Mouse (Mus musculus): ENCODE results near the gene Rgs10. TPM values are rescaled to one million over a fixed set of nuclear protein-coding genes. Genes with fewer than 3 reads are reported as not detected.

Gene Rgs10
- polyA plus RNA-seq (2015; fragmentation: Illumina TruSeq; extraction: RNeasy Lipid Tissue Mini Kit (QIAGEN cat#74804); ENCODE audit: insufficient read depth, low replicate concordance), result 160 TPM

DNA sequence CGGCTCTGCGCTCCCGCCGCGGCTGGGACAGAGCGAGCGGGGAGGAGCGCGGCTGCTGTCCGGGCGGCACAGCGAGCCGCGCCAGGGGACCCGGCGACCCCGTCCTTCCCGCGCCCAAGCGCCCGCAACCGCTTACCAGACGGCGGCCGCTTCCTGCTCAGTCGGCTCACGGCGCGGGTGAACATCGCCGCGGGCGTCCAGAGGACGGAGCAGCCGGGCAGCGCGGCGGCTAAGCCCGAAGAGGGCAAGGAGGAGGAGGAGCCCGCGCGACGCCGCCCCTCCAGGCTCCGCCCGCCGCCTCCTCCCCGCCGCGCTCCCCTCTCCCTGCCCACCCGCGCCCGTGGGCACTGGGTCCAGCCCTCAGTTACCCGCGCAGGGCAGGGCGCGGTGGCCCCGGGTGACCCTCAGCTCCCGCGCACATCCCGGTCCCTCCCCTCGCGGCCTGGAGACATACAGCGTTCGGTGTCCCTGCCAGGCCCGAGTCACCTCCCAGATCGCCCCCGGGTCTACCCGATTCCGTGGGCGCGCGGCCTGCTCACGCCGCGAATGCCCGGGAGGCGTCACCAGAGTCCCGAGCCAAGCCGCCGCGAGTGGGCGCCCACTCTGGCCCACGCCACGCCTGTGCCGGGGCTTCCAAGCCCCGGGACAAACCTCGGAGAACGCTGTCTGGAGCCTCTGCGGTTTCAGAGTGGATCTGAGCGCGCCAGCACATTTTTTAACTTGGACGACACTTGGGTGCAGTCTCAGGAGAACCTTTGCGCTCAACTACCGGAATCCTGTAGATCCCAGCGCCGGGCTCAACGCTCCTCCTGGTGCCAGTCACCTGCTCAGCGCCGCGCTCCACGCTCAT, at the start of gene Rgs10:
Rgs10 (minus strand) TSS at position 829 of the 850 bp plus-strand sequence.

DNA sequence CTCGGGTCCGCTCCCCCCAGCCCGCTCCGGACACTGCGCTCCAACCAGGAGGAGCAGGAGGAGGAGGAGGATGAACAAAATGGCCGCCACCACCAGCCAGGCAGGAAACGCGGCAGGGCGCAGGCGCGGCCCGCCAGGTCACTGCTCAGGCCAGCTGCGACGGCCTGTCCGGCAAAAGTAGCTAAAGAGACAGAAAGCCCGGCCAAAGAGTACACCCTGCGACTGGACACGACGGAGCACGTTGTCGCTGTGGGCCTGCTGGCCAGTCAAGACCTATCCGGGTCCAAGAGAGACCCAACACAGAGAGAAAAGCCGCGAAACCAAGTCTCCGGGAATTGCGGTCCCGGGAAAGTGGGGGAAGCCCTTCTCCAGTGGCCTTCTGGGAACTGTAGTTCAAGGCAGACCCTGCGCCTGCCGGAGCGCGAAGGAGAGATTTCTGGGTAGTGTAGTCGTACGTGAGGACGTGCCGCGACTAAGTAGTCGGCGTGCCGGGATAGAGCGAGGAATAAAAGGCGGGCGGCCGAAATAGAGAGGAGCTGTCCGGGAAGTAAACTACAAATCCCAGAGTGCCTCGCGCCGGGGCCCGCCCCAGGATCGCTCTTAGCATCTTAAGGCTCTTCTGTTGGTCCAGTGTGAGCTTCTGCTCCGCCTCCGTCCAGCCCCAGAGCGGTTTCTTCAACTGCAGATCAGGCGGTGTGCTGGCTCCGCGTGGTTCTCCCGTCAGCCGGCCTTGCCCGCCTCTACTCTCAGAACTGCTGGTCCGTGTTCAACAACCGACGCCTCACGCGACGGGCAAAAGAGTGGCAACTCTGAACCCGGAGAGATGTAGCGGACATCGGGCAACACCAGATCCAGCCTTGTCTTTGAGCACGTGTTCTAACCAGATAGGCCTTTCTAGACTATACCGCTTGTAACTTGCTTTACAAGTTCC, 43.0 kb upstream of the Rgs10 start, which contains the start of gene Tial1:
Tial1 (minus strand) TSS at position 433 of the 931 bp plus-strand sequence.

Other genes starting within 250 kb of the Rgs10 start
- 0.69 TPM for gene Cox6a2, start 212.4 kb downstream of the Rgs10 start, polyA plus RNA-seq (2015; fragmentation: Illumina TruSeq; extraction: RNeasy Lipid Tissue Mini Kit (QIAGEN cat#74804); ENCODE audit: insufficient read depth, low replicate concordance)
- 3.1 TPM for gene Armc5, start 181.4 kb downstream of the Rgs10 start, polyA plus RNA-seq (2015; fragmentation: Illumina TruSeq; extraction: RNeasy Lipid Tissue Mini Kit (QIAGEN cat#74804); ENCODE audit: insufficient read depth, low replicate concordance)
- 5.1 TPM for gene 9130023H24Rik, start 180.7 kb downstream of the Rgs10 start, polyA plus RNA-seq (2015; fragmentation: Illumina TruSeq; extraction: RNeasy Lipid Tissue Mini Kit (QIAGEN cat#74804); ENCODE audit: insufficient read depth, low replicate concordance)
- 13.0 TPM for gene Tgfb1i1, start 171.9 kb downstream of the Rgs10 start, polyA plus RNA-seq (2015; fragmentation: Illumina TruSeq; extraction: RNeasy Lipid Tissue Mini Kit (QIAGEN cat#74804); ENCODE audit: insufficient read depth, low replicate concordance)
- gene Slc5a2, start 153.1 kb downstream of the Rgs10 start, polyA plus RNA-seq (2015; fragmentation: Illumina TruSeq; extraction: RNeasy Lipid Tissue Mini Kit (QIAGEN cat#74804); ENCODE audit: insufficient read depth, low replicate concordance), result not detected
- 21.1 TPM for gene BC017158, start 120.6 kb downstream of the Rgs10 start, polyA plus RNA-seq (2015; fragmentation: Illumina TruSeq; extraction: RNeasy Lipid Tissue Mini Kit (QIAGEN cat#74804); ENCODE audit: insufficient read depth, low replicate concordance)
- gene Tial1, start 43.0 kb upstream of the Rgs10 start, polyA plus RNA-seq (2015; fragmentation: Illumina TruSeq; extraction: RNeasy Lipid Tissue Mini Kit (QIAGEN cat#74804); ENCODE audit: insufficient read depth, low replicate concordance), result 222 TPM
- gene Bag3, start 104.9 kb upstream of the Rgs10 start, polyA plus RNA-seq (2015; fragmentation: Illumina TruSeq; extraction: RNeasy Lipid Tissue Mini Kit (QIAGEN cat#74804); ENCODE audit: insufficient read depth, low replicate concordance), result 7.6 TPM
- gene Inpp5f, start 192.6 kb upstream of the Rgs10 start, polyA plus RNA-seq (2015; fragmentation: Illumina TruSeq; extraction: RNeasy Lipid Tissue Mini Kit (QIAGEN cat#74804); ENCODE audit: insufficient read depth, low replicate concordance), result 57.7 TPM

All from spleen, adult 10 weeks (tissue).